Mouse (Mus musculus) lung, postnatal 25 days (tissue): ENCODE data around the gene Car10.

Experiments used
- DNase-seq: peaks from one replicate; pipeline ENCODE4 v3.0.0; 2022; ENCODE audit warnings: low spot score

The Car10 gene

GRCm38 (mm10) chr11:93097941-93098828, at the start of gene Car10:
TSS of gene Car10 (plus strand) at chr11:93098028.
- no peak for DNase-seq

DNA sequence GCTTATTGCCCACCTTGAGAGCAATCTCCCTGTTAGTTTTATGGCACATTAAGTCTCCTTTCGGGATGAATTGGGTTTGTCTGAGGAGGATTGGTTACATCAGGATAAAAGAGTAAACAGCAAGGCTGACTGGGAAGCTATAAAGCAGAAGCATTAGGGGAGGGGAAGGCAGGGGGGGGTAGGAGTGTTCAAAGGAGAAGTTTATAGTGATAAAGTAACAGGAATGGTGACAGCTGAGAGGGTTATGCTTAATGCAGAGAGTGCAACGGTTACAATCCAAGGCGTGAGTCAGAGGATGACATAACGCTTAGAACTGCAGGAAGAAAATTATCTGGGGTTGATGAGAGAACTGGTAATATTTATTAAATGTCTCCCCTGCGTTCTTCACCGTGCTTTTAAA, 32.8 kb upstream of the Car10 start:
- DNase-seq = no peak

DNA sequence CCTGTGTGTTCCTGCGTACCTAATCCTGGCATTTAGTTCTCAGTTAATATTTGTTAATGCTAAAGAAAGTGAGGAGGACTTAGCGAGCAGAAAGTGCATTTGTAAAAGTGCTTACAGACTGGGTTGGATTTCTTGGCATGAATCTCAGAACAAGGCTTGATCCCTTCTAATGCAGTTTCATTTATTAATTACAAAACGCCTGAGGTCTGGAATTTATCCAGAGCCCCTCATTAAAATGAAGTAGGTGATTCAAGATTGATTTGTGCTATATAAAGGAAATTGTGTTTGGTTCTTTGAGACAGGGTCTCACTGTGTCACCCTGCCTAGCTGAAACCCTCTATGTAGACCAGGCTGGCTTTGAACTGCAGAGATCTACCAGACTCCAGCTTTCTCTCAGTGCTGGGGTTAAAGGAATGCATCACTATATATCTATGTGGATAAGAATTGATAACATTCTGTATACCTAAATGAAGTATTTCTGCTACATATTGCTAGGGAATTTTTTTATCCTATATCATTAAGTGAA, 32.1 kb upstream of the Car10 start:
- no peak for DNase-seq

DNA sequence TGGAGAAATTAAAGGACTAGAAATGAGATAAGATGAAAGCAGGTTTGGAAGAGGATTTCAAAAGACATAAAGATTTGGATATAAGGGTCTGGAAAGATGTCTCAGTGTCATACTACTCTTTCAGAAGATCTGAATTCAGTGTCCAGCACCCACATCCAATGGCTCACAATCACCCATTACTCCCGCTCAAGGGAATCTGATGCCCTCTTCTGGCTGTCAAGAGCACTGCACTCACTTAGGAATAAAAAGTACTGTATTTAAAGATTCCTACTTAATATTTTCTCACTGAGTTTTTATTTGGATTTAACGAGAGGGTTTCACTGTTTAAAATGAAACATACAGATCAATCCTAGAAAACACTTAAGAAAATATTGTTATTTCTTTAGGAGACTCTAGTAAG, 2.2 kb upstream of the Car10 start:
- no peak for DNase-seq

GRCm38 (mm10) chr11:93097001-93097400, 827 bp upstream of the Car10 start:
- DNase-seq = no peak

DNA sequence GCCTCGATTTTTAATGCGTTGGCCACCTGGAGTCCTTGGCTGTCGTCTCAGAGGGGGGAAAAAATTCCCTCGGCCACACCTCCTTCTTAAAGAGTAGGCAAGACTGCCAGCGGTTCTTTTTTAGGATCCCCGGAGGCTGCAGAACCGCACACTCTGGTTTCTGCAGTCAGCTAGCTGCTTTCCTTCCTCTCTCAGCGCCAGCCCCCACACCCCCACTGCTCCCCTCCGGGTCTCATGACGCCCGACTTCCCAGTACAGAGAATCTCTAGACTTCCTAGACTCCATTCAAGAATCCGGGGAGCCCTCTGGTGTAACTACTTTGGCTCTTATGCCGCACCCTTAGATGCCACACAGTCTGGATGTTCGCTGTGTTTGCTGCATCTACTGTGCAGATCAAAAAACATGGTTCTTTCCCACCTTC, 387 bp upstream of the Car10 start:
- DNase-seq = no peak

GRCm38 (mm10) chr11:93098933-93099381, 1.1 kb downstream of the Car10 start:
- no peak for DNase-seq

DNA sequence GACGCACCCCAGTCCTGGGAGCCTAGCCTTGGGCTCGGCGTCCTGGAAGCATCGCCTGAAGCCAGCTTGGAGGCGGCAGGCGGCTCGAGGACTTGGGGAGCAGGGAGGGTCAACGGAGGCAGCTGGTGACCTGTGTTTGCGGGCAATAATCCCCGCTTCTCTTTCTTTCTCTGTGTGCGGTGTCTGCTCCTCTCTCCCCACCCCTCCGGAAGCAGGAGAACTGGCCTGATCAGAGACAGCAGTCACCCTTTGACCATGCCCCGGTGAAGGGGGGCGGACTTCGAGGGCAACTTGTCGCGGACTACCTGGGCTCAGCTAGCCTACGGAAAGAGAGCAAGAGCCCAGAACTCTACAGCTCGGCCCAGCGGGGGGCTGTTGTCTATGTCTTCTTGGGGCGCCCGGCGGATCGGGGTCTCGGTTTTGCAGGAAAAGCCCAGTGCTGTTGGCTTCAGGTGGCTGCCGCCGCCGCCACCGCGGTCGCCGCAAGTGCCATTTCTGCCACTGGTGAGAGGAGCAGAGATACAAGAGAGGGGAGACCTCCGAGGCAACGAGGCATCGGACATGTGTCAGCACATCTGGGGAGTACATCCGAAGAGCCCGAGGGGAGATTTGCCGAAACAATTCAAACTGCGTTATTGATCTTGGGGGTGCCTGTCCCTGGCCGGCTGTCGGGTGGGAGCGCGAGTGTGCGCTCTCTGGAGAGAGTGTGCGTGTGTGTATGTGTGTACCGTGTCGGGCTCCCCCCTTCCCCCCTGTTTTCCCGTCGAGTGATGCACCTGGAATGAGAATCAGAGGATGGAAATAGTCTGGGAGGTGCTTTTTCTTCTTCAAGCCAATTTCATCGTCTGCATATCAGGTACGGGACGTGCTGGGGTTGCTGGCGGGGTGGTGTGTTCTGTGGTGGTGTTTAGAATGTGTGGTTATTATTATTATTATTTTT, 1.9 kb downstream of the Car10 start:
- no peak for DNase-seq

DNA sequence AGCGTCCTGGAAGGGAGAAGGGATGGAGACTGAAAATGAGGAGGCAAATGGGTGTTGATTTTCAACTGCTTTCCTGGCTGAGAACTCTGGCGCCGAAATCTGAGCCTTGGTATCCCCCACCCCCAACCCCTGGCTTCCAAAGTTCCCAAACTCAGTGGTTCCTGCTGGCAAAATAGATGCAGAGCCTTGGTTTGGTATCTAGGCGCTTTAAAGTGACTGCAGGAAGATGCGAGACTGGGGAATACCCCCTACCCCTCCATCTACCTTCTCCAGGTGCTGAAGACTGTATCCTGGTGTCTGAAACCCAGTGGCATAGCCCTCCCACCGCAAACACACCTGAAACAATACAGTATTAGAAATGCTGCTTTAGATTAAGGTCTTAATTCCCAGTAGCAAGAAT, 2.8 kb downstream of the Car10 start:
- DNase-seq = no peak

GRCm38 (mm10) chr11:93101106-93101505, 3.3 kb downstream of the Car10 start:
- DNase-seq = no peak

DNA sequence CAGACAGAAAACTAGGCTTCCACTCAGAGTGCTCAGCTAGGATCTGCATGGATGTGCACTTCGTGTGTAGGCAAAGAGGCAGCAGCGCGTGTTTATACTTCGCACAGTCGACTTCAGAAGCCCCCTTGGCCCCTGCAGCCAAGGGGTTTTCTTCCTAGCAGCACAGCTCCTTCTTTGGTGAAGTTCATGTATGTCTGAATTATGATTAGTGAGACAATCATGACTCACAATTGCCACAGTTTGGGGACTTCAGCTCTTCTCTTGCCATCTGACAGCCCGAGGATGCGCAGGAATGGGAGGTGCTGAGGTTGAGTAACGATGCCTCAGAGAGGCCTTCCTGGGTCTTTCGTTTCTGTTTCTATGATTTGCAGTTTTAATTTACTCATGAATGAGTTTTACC, 4.5 kb downstream of the Car10 start:
- DNase-seq = no peak

- DNase-seq = no peak
Observed at GRCm38 (mm10) chr11:93103101-93103815, 5.4 kb downstream of the Car10 start.

DNA sequence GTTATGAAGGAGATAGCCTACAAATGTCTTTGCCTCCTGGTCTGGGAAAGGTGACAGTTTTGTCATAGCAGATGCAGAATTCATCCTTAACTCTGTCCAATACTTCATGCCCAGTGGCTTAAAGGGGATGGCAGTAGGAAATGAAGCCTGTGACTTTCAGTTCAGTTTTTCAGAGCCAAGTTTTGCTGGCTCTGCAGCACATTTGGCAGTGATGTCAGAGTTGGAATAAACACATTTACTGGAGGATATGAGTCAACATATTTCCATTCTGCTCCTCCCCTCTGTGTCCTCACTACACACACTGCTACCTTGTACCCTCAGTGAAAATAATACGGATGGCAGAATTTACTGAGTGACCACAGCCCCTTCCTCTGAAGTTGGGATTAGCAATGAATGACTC, 11.6 kb downstream of the Car10 start:
- DNase-seq = no peak

- no peak for DNase-seq
Observed at GRCm38 (mm10) chr11:93120766-93121415, 23.1 kb downstream of the Car10 start.

- DNase-seq = no peak
Observed at GRCm38 (mm10) chr11:93123691-93124090, 25.9 kb downstream of the Car10 start.

- DNase-seq = no peak
Observed at GRCm38 (mm10) chr11:93126466-93126865, 28.6 kb downstream of the Car10 start.

- DNase-seq = no peak
Observed at GRCm38 (mm10) chr11:93128481-93128880, 30.7 kb downstream of the Car10 start.

DNA sequence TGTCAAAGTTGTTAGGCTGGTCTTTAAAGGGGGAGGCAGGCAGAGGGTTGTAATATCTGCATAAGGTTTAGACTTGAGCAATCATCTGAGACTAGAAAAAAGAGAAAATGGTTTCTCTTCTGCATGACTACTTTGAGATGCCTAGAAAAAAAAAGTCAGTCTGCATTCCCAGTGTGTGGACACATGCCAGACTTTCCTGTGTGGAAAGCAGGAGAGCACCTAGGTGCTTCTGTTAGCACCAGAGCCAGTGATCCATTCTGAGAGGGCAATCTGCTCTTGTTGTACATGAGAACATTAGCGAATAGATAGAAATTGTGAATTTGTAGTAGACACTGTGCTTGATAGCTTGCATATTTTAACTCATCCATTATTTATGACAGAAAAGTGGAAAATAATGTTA, 40.0 kb downstream of the Car10 start:
- DNase-seq = no peak

GRCm38 (mm10) chr11:93141727-93142126, 43.9 kb downstream of the Car10 start:
- DNase-seq = no peak

- DNase-seq = peak; percentile 15
Observed at GRCm38 (mm10) chr11:93144544-93144943, 46.7 kb downstream of the Car10 start.

GRCm38 (mm10) chr11:93154910-93155309, 57.1 kb downstream of the Car10 start:
- DNase-seq = no peak
